Mouse (Mus musculus) hindbrain, embryonic 10.5 days (tissue): ENCODE data around the gene Gm6902. TPM values are rescaled to one million over a fixed set of nuclear protein-coding genes. Genes with fewer than 3 reads are reported as not detected.
"Not testable (repeated sequence)": the region's sequence is repeated elsewhere in the genome, so short reads cannot be mapped to it uniquely, and the experiment has no call there.

Source experiments
- DNase-seq: peaks from one replicate; pipeline ENCODE4 v3.0.0-alpha.2; 2017; ENCODE audit warnings: low spot score
- H3K27ac ChIP-seq: fragments of 300-500 bp; sonication (generic); 2 replicates; pipeline ENCODE4 v1.5.1; 2016; ENCODE audit warnings: mild to moderate bottlenecking, moderate library complexity
- H3K27me3 ChIP-seq: fragments of 300-500 bp; sonication (generic); 2 replicates; pipeline ENCODE4 v1.6.1; 2016; ENCODE audit warnings: mild to moderate bottlenecking; ENCODE audit not compliant: poor library complexity, insufficient read depth, severe bottlenecking
- H3K36me3 ChIP-seq: fragments of 300-500 bp; sonication (generic); 2 replicates; pipeline ENCODE4 v1.6.1; 2016; ENCODE audit warnings: mild to moderate bottlenecking, moderate library complexity
- H3K4me1 ChIP-seq: fragments of 300-500 bp; sonication (generic); replicated peaks from 2 replicates; pipeline ENCODE4 v1.6.1; 2016; ENCODE audit warnings: mild to moderate bottlenecking
- H3K4me3 ChIP-seq: fragments of 300-500 bp; sonication (generic); 2 replicates; pipeline ENCODE4 v1.5.1; 2016; ENCODE audit warnings: mild to moderate bottlenecking, moderate library complexity
- H3K9me3 ChIP-seq: fragments of 300-500 bp; sonication (generic); 2 replicates; pipeline ENCODE4 v1.6.1; 2016; ENCODE audit warnings: mild to moderate bottlenecking, moderate library complexity
- WGBS: fragments of 180-500 bp; shearing (Covaris S2); methylation state at CpG from one replicate; pipeline ENCODE4 v1.1.7; 2016; 5-methylcytosine and 5-hydroxymethylcytosine counted together
- polyA plus RNA-seq: library from polyadenylated mRNA; unstranded; fragments of >200 nt; fragmentation: Nextera tagmentation; extraction: Ambion mirVana; gene quantifications from 2 replicates; pipeline ENCODE4 v1.2.1, GENCODE M21; 2016

Gene Gm6902
- polyA plus RNA-seq = not detected in 2 replicates

DNA sequence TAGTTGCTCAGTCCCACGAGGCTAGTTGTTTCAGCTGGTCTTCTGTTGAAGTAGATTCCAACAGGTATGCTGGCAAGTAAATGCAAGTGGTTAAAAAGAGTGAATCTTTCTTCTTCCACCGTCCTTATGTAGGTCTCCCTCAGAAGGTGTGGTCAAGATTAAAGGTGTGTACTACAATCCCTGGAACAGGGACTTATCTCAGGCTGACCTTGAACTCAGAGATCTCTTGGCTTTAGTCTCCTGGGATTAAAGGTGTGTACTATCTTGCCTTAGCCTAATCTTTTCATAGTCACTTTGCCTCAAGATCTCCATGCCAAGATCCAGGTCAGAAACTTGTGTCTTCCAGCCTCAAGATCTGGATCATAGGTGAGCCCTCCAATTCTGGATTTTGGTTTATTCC, at the start of gene Gm6902:
TSS of gene Gm6902 (minus strand) at position 101 of the 400 bp plus-strand sequence.
- not testable (repeated sequence) for DNase-seq, H3K4me1 ChIP-seq, H3K4me3 ChIP-seq, H3K36me3 ChIP-seq, H3K27me3 ChIP-seq, H3K9me3 ChIP-seq, H3K27ac ChIP-seq
- no CpG with 5 or more reads among the region's 2 CpGs for WGBS

- WGBS = 88% methylated on average over 3 of the region's 3 CpGs
- H3K36me3 ChIP-seq, H3K27ac ChIP-seq, H3K27me3 ChIP-seq, H3K4me3 ChIP-seq, H3K4me1 ChIP-seq, DNase-seq: not testable (repeated sequence)
- peaks cover 41% of the 10 kb centered on the region for H3K9me3 ChIP-seq
Observed at GRCm38 (mm10) chr7:23300892-23301291, 22.2 kb upstream of the Gm6902 start, which contains the start of gene Nlrp4e. Gene Nlrp4e (plus strand): TSS chr7:23301192.

DNA sequence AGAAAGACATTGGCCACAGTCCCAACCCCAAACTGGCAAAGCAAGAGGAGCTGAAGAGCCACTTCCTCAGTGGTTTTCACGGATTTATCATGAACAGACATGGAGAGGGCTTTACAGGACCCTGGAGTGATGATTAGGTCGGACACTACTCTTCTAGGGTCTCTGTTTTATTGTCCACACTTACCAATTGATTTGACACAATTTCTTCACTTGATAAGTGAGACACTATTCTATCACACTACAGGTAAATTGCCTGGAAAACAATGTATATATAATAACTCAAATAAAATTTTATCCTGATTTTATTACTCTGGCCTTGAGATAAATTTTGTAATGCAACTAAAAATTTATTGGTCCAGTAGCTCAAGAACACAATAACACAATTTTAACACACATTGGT, 27.1 kb downstream of the Gm6902 start, which contains the start of gene Vmn1r166:
TSS of gene Vmn1r166 (minus strand) at position 101 of the 400 bp plus-strand sequence.
- H3K4me3 ChIP-seq, DNase-seq, H3K4me1 ChIP-seq, H3K27ac ChIP-seq, H3K9me3 ChIP-seq, H3K27me3 ChIP-seq, H3K36me3 ChIP-seq: not testable (repeated sequence)
- no CpG with 5 or more reads among the region's 2 CpGs for WGBS

Other genes with a start within 250 kb of the Gm6902 start
- not detected in 2 replicates for gene Vmn1r163, start 223.4 kb downstream of the Gm6902 start, polyA plus RNA-seq
- not detected in 2 replicates for gene Gm8720, start 211.4 kb downstream of the Gm6902 start, polyA plus RNA-seq
- gene Gm10662, start 134.4 kb downstream of the Gm6902 start, polyA plus RNA-seq = not detected in 2 replicates
- not detected in 2 replicates for gene Vmn1r165, start 61.6 kb downstream of the Gm6902 start, polyA plus RNA-seq
- not detected in 2 replicates for gene Vmn1r166, start 27.2 kb downstream of the Gm6902 start, polyA plus RNA-seq
- not detected in 2 replicates for gene Nlrp4e, start 22.3 kb upstream of the Gm6902 start, polyA plus RNA-seq
- not detected in 2 replicates for gene Nlrp5, start 107.0 kb upstream of the Gm6902 start, polyA plus RNA-seq
- gene Vmn1r167, start 228.3 kb upstream of the Gm6902 start, polyA plus RNA-seq = not detected in 2 replicates